Mouse (Mus musculus) liver (tissue): Measurements from ENCODE around the gene Ppm1h.

Source experiments
- DNase-seq: peaks from one replicate; pipeline ENCODE4 v3.0.0-alpha.2; 2020; ENCODE audit warnings: mixed read lengths

Ppm1h gene

DNA sequence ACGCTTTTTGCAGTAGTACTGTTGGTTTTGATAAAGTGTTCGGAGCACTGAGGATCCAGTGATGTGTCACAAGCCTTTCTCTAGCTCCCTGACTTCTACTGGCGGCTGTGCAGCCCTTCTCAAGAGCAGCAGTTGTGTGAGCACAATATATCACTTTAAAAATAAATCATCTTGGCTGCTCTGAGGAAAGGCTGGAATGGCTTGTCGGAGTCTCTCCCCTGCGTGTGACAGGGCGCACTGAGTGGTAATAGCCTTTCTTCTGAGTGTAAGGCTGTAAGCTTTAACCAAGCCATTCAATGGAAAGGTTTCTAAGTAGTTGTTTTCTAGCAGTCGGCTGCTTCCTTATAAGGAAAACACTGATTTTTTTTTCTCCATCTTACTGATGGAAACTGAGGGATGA lies 91.8 kb downstream of the Ppm1h start:
- DNase-seq = no peak

GRCm38 (mm10) chr10:122770987-122771386 lies 92.4 kb downstream of the Ppm1h start:
- no peak for DNase-seq

DNA sequence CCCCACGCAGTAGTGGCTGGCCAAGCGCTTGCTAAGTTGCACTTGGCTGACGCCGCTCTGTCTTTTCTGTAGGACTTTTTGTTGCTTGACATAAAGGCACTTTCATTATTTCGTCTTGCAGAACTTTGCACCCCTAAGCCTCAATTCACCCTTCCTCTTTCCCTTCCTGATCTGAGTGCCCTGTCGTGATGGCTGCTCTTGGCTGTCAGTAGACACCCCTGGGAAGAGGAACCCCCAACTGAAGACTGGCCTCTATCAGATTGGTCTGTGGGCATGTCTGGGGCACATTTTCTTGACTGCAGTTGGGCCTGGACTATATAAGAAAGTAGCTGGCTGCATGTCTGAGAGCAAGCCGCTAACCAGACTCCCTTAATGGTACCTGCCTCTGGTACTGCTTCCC lies 95.6 kb downstream of the Ppm1h start:
- DNase-seq = no peak

GRCm38 (mm10) chr10:122777436-122777835 lies 98.9 kb downstream of the Ppm1h start:
- no peak for DNase-seq

GRCm38 (mm10) chr10:122777939-122778655 lies 99.5 kb downstream of the Ppm1h start:
- peak; percentile 36 for DNase-seq

DNA sequence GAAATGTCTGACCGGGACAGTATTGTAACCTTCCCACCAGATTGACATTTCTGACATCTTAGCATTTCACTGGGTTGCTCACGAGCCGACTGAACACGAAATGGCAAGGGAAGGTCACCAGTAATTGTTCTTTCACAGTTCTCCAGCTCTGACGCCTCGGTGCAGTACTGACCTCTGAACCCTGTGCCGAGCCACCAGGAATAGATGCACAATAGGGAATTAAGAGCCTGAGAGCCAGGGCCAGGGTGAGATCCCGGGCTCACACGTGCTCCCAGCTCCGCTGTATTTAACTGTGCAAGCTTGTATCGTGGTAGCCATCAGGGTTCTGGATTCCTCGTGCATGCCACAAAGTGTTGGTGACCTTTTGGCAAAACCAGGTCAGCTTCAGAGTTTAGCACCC lies 100.8 kb downstream of the Ppm1h start:
- no peak for DNase-seq

- DNase-seq = no peak
Observed at GRCm38 (mm10) chr10:122782755-122783154, 104.2 kb downstream of the Ppm1h start.

DNA sequence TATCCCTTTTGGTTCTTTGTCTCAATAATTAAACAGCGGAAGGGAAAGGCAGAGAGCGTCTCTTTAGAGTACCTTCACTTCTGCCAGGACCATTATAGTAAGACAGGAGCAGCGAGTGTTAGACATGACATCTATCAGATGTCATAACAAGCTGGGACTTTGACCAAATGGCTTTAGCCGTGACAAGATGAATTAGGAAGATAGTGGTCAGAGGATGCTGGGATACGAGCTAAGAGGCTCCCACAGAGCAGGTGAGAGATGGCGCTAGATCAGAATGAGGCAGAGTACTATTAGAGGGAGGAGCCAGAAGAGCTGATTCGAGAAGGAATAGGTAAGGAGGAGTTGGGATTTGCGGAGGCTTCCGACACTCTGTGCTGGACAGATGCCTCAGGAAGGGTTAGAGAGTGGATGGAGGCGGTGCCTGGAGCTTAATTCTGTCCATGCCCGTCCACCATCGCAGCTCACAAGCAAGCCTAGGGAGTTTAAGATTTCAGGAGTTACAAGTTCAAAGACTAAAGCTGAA lies 111.1 kb downstream of the Ppm1h start:
- DNase-seq = no peak

DNA sequence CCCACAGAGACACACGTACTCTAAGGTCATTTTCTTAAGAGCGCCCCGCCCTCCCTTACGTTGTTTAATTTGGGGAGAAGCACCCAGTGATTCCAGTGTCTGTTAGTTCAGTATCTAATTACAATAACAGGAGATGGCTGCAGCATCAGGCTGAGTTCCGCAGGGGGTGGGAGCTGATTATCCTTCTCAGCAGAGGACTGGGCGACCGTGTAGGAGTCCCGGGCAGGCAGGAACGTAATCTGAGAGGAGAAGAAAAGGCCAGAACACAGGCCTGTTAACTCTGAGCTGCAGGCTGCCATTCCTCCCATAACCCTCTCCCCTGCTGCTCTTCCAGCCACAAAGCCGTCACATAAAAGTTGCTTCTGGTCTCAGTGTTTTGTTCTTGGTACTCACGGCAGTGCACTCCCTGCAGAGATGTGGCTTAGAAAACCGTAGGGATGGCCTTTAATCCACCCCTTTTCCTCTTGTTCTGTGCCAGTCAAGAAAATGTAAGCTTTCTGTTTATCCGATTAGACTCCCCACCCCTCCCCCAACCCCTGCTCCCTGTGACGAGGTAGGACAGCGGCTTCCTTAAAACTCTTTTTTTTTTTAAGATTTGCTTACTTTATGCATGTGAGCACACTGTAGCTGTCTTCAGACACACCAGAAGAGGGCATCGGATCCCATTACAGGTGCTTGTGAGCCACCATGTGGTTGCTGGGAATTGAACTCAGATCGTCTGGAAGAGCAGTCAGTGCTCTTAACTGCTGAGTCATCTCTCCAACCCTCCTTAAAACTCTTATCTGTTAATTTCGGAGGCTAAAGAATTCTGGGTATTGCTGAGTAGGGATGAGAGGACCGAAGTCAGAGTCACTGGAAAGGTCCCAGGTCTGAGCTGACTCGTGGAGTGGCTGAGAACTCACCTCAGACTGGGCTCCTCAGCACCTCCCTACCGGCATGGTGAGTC lies 113.7 kb downstream of the Ppm1h start:
- DNase-seq = peak; percentile 46

DNA sequence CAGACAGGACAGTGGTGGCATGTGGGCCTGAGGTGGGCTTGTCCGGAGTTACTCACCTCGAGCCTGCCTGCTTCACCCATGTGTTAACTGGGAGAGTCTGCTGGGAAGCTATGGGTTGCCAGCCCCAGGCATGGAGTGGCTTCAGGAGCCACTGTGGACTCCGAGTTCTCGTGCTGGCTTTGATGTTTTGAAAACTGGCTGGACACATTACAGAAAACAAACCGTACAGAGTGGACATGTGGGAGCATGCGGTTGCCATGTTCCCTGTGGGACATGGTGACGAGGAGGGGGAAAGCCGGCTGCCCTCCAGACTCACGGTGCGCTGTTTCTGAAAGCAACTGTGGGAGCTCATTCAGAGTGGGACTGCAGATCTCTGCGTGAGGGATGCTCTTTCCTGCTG lies 114.6 kb downstream of the Ppm1h start:
- DNase-seq = no peak

DNA sequence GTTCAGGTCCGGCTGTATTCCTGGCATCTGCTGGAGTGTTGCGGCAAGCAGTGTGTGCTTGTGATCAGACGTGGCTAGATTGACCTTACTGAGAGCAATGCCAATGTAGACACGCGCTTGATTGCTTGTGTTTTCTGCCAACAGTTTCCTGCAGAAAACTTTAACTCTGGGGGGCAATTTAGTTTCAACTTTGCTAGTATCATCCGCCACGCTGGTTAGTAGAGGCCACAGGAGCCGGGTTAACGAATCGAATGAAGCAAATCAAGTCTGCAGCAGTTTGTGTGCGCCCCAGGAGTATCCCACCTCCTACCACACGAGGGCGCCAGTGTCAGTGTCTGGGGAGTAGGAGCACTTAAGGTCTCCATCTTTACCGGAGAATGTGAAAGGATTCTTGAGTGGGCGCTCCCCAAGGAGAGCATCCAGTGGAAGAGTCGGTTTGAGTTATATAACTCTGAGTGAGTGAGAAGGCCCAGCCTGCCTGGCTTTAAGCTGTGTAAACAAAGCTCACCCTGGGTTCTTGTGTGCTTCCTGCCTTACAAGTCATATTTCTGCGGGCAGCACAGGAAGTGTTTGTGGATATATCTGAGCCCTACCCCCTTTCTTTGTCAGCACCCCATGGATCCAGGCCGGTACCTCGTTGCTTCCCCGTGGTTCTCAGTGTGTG lies 115.8 kb downstream of the Ppm1h start:
- DNase-seq = peak; percentile 84

GRCm38 (mm10) chr10:122797955-122798354 lies 119.4 kb downstream of the Ppm1h start:
- no peak for DNase-seq

- DNase-seq = peak; percentile 36
Observed at GRCm38 (mm10) chr10:122800003-122800731, 121.6 kb downstream of the Ppm1h start.

DNA sequence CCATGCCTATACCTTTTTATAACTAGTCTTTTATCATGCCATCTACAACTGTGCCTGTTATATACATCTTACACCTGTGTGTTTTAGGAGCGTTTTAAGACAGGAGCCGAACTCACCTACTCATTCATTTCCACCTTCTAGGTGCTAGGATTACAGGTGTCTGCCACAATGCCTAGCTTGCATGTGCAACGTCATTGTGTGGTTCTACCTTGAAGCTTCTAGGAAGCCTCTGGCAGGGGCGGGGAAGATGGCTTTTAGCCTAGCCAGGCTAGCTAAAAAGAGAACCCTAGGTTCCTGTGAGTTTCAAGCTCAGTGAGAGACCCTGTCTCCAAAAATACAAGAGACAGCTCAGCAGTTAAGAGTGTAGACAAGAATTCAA lies 122.2 kb downstream of the Ppm1h start:
- DNase-seq = no peak

- peak; percentile 23 for DNase-seq
Observed at GRCm38 (mm10) chr10:122802218-122802617, 123.7 kb downstream of the Ppm1h start.

GRCm38 (mm10) chr10:122802901-122803300 lies 124.3 kb downstream of the Ppm1h start:
- DNase-seq = no peak

- DNase-seq = peak; percentile 73
Observed at GRCm38 (mm10) chr10:122803906-122804305, 125.3 kb downstream of the Ppm1h start.

- no peak for DNase-seq
Observed at GRCm38 (mm10) chr10:122805866-122806265, 127.3 kb downstream of the Ppm1h start.

GRCm38 (mm10) chr10:122807127-122808105 lies 128.9 kb downstream of the Ppm1h start:
- DNase-seq = peak; percentile 58

DNA sequence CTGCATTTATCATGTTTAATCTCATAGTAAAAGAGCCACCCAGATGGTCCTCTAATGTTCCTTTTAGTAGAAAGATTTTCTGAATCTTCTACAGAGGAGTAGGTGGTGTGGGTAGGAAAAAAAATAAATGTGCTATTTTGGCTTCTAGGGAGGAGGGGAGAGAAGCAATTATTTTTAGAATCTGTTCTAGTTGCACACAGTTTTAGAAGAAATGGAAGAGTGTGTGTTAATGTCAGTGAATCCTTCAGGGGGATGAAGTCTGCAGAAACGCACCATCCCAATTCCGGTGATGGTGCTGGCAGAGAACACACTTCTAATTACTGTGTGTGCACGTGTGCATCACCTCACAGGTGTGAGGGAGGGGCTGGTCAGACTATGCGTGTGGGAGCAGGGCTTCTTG lies 129.6 kb downstream of the Ppm1h start:
- no peak for DNase-seq

- no peak for DNase-seq
Observed at GRCm38 (mm10) chr10:122809851-122810250, 131.3 kb downstream of the Ppm1h start.
